Comparison of ENCODE assay signal across 25 mouse cellular contexts in the genomic region with DNA sequence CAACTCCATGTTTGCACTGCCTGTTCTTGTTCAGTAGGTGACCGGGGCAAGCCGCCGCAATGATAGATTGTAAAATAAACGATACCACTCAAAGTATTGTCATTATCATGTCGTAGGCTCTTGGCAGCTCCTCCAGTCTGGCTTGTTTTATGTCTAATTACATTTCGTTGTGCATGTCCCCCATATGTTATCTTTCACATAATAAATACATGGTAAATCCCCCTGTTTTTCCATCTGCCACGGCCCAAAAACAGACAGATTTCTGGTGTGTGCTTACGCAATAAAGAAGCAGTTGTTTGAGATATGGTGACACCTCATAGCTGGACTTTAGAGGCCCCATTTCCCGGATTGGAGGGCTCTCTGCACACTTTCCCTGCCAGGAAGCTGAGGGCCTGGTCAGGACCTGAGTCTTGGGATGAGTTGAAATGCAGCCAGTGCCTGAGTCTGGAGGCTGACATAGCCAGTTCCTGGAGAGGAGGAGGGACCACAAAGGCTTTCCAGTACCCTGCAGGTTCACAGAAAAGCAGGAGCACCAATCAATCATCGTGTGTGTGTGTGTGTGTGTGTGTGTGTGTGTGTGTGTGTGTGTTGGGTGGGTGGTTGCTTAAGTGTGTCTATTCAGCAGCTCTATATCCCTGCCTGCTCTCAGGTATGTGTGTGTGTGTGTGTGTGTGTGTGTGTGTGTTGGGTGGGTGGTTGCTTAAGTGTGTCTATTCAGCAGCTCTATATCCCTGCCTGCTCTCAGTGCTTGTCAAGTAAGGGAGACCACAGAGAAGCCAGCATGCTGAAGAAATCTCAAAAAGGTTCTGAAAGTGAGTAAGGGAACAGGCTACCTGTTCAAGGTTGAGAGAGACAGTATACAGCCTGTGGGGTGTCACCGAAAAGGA. TPM values are rescaled to one million over a fixed set of nuclear protein-coding genes. Genes with fewer than 3 reads are reported as not detected.
DNase-seq lines count a peak whose midpoint lies in the region; ATAC-seq lines count a peak whose summit lies in the region.
"Had no signal": no experiment of that assay in that cellular context is flagged by ENCODE, and none has a peak within 500 bp of the region (broad histone marks: within the 10 kb centered on the region; RNA-seq: fewer than 3 reads in every experiment).

No protein-coding gene starts in this region.

- peaks cover 14% of the 10 kb centered on the region for H3K9me3 ChIP-seq in lung, embryonic 16.5 days (ENCODE audit: control insufficient read depth, low read length)
- peaks cover 12% of the 10 kb centered on the region; the same call in 1 of the 2 replicates for H3K9me3 ChIP-seq in stomach, embryonic 14.5 days (ENCODE audit: control insufficient read depth, low read depth, low read length)
- H3K9me3 ChIP-seq: G1E had no signal

- peak overlapping the region; percentile 25; the same call in 1 of the 2 replicates for H3K27ac ChIP-seq in lung, embryonic 16.5 days (ENCODE audit: low read length)
- H3K27ac ChIP-seq in stomach, embryonic 14.5 days (ENCODE audit: low read length), result no peak overlapping the region
- H3K27ac ChIP-seq: heart, embryonic 10.5 days; hindbrain, embryonic 12.5 days; liver, embryonic 12.5 days; midbrain, embryonic 13.5 days had no signal

- no peak overlapping the region for H3K4me2 ChIP-seq in lung, embryonic 16.5 days (ENCODE audit: low read depth, low read length)
- H3K4me2 ChIP-seq in stomach, embryonic 14.5 days (replicated peaks; ENCODE audit: low read depth, low read length), result no peak overlapping the region
- H3K4me2 ChIP-seq: hindbrain, embryonic 12.5 days; liver, embryonic 12.5 days; midbrain, embryonic 13.5 days had no signal

- 26% methylated on average over 11 of the region's 11 CpGs for WGBS in lung, embryonic 16.5 days
- 24% methylated on average over 11 of the region's 11 CpGs for WGBS in stomach, embryonic 14.5 days

- H3K9ac ChIP-seq in lung, embryonic 16.5 days (ENCODE audit: low read length), result no peak overlapping the region
- no peak overlapping the region for H3K9ac ChIP-seq in stomach, embryonic 14.5 days (replicated peaks; ENCODE audit: low read depth, low read length)
- H3K9ac ChIP-seq: hindbrain, embryonic 12.5 days; liver, embryonic 12.5 days; midbrain, embryonic 13.5 days had no signal

- peak; percentile 95 for ATAC-seq in lung, embryonic 16.5 days (ENCODE audit: low read depth)
- ATAC-seq in stomach, embryonic 14.5 days (ENCODE audit: insufficient number of reproducible peaks, insufficient read depth, low FRiP score, low read depth), result peak; percentile 68; the same call in 1 of the 2 replicates
- ATAC-seq: CD4-positive, CD25-positive, alpha-beta regulatory T cell, adult 4 months; liver, embryonic 12.5 days; midbrain, embryonic 13.5 days had no signal

- H3K4me1 ChIP-seq in lung, embryonic 16.5 days (replicated peaks; ENCODE audit: control insufficient read depth, insufficient read depth, low read length), result peaks cover 6% of the 10 kb centered on the region
- 0 out of 2 replicates have a peak, but pooled peaks cover 3% of the 10 kb centered on the region for H3K4me1 ChIP-seq in stomach, embryonic 14.5 days (ENCODE audit: control insufficient read depth, insufficient read depth, low read length)
- H3K4me1 ChIP-seq: heart, embryonic 10.5 days; hindbrain, embryonic 12.5 days; liver, embryonic 12.5 days; midbrain, embryonic 13.5 days had no signal

- DNase-seq in cerebellum, postnatal 10 days, result peak; percentile 41 to 43
- DNase-seq in cerebellum, adult 18-20 months, result no peak
- peak; percentile 16 for DNase-seq in layer of hippocampus, adult 9-11 months
- no peak for DNase-seq in layer of hippocampus, postnatal 36 days
- DNase-seq in c-Kit-positive CD71-positive TER-119-positive erythroid progenitor cells, embryonic 14.5 days (ENCODE audit: low spot score), result no peak
- no peak for DNase-seq in adrenal gland, postnatal 25 days
- DNase-seq: adrenal gland, adult 8-10 months; cerebellum, adult 2 months; gastrocnemius, postnatal 36 days; heart, postnatal 10 days; kidney, adult 11 months; kidney, postnatal 25 days; retina, postnatal 1 day had no signal

- no peaks in the 10 kb centered on the region for H3K36me3 ChIP-seq in lung, embryonic 16.5 days (ENCODE audit: control insufficient read depth, insufficient read depth, low read length)
- no peaks in the 10 kb centered on the region for H3K36me3 ChIP-seq in stomach, embryonic 14.5 days (ENCODE audit: control insufficient read depth, insufficient read depth, low read length)
- H3K36me3 ChIP-seq: G1E; heart, embryonic 10.5 days; hindbrain, embryonic 12.5 days; liver, embryonic 12.5 days; midbrain, embryonic 13.5 days had no signal

- no peaks in the 10 kb centered on the region for H3K27me3 ChIP-seq in lung, embryonic 16.5 days (ENCODE audit: control insufficient read depth, insufficient read depth, low read depth, low read length)
- no peaks in the 10 kb centered on the region for H3K27me3 ChIP-seq in stomach, embryonic 14.5 days (ENCODE audit: control insufficient read depth, insufficient read depth, low read length)
- H3K27me3 ChIP-seq: hindbrain, embryonic 12.5 days; liver, embryonic 12.5 days; midbrain, embryonic 13.5 days had no signal

- H3K4me3 ChIP-seq in lung, embryonic 16.5 days (ENCODE audit: low read length), result no peak overlapping the region
- no peak overlapping the region for H3K4me3 ChIP-seq in stomach, embryonic 14.5 days (ENCODE audit: low read depth, low read length)
- H3K4me3 ChIP-seq: heart, embryonic 10.5 days; hindbrain, embryonic 12.5 days; liver, embryonic 12.5 days; midbrain, embryonic 13.5 days had no signal

RNA-seq across cellular contexts. Expression of a gene that starts 56.4 kb away (rescaled TPM):
- not detected for total RNA-seq in layer of hippocampus, postnatal 36 days (2021)
- polyA plus RNA-seq in lung, embryonic 16.5 days (2015; fragmentation: Nextera tagmentation; extraction: Ambion mirVana), result not detected in 2 replicates
- polyA plus RNA-seq in stomach, embryonic 14.5 days (2014; fragmentation: Nextera tagmentation; extraction: Ambion mirVana), result 0.58 and 4.7 TPM in 2 replicates
- total RNA-seq in adrenal gland, postnatal 25 days (2021), result not detected in 2 replicates
- total RNA-seq: adrenal gland, adult 8-10 months; G1E; gastrocnemius, postnatal 36 days; heart, postnatal 10 days; layer of hippocampus, postnatal 14 days; left cerebral cortex, postnatal 25 days; megakaryocyte progenitor cell, adult 5-6 weeks had no signal
- polyA plus RNA-seq: CD4-positive, CD25-positive, alpha-beta regulatory T cell, adult 4 months; G1E; heart, embryonic 10.5 days; liver, embryonic 12.5 days; thymus, postnatal 0 days had no signal

Comparison
In these comparisons a context has a peak if more than half of its experiments do, and no peak if none do; other contexts are left out.
1. DNase-seq: peak in cerebellum, postnatal 10 days (2 of 2) and layer of hippocampus, adult 9-11 months (single experiment); none in cerebellum, adult 18-20 months (0 of 2), layer of hippocampus, postnatal 36 days (0 of 2), c-Kit-positive CD71-positive TER-119-positive erythroid progenitor cells, embryonic 14.5 days (single experiment) and adrenal gland, postnatal 25 days (single experiment).